Mouse (Mus musculus) thymus, adult 2 months (tissue): ENCODE data around the gene Olfr465-ps1. TPM values are rescaled to one million over a fixed set of nuclear protein-coding genes. Genes with fewer than 3 reads are reported as not detected.
A peak's percentile ranks its signal among the peaks of the same experiment; 100 is the strongest.

Source experiments
- DNase-seq: peaks from one replicate; pipeline ENCODE4 v3.0.0; 2021
- H3K27ac ChIP-seq: fragments of 200-500 bp; 2 replicates; pipeline ENCODE4 v1.5.1; 2012; ENCODE audit warnings: low read length, control low read depth; ENCODE audit not compliant: control insufficient read depth, insufficient read depth
- H3K27me3 ChIP-seq: fragments of 200-500 bp; 2 replicates; pipeline ENCODE4 v1.6.1; 2012; ENCODE audit warnings: mild to moderate bottlenecking, low read length, moderate library complexity, mixed read lengths; ENCODE audit not compliant: control insufficient read depth, insufficient read depth
- H3K36me3 ChIP-seq: fragments of 200-500 bp; 2 replicates; pipeline ENCODE4 v1.6.1; 2012; ENCODE audit warnings: mild to moderate bottlenecking, low read length, moderate library complexity; ENCODE audit not compliant: control insufficient read depth, insufficient read depth
- H3K4me1 ChIP-seq: fragments of 200-500 bp; replicated peaks from 2 replicates; pipeline ENCODE4 v1.6.1; 2012; ENCODE audit warnings: low read length; ENCODE audit not compliant: control insufficient read depth, insufficient read depth
- H3K4me3 ChIP-seq: fragments of 200-500 bp; 2 replicates; pipeline ENCODE4 v1.5.1; 2012; ENCODE audit warnings: mild to moderate bottlenecking, low read length, control low read depth, moderate library complexity; ENCODE audit not compliant: control insufficient read depth, insufficient read depth
- CTCF ChIP-seq: fragments of 200-500 bp; IDR thresholded peaks from 2 replicates; pipeline ENCODE4 v1.5.1; 2012; ENCODE audit warnings: mild to moderate bottlenecking, control low read depth, low read length, moderate library complexity, borderline replicate concordance; ENCODE audit not compliant: control insufficient read depth, poor library complexity, insufficient read depth; ENCODE audit errors: extremely low read depth
- POLR2A ChIP-seq: fragments of 200-500 bp; IDR thresholded peaks from 2 replicates; pipeline ENCODE4 v1.6.1; 2012; ENCODE audit warnings: mild to moderate bottlenecking, low read length, control low read depth, moderate library complexity; ENCODE audit not compliant: control insufficient read depth, poor library complexity, insufficient read depth; ENCODE audit errors: extremely low read depth
- WGBS: fragments of 180-500 bp; shearing (Covaris S2); methylation state at CpG from one replicate; pipeline ENCODE4 v1.1.7; 2018; 5-methylcytosine and 5-hydroxymethylcytosine counted together
- polyA plus RNA-seq: library from polyadenylated mRNA; depleted of rRNA; stranded (reverse); fragments of >200 nt; gene quantifications from 2 replicates; pipeline ENCODE4 v1.2.3, GENCODE M21; 2012; rRNA removed

Olfr465-ps1 gene
- polyA plus RNA-seq: not detected in 2 replicates

- no peak within 1 kb of the TSS for H3K27ac ChIP-seq
- TF ChIP-seq CTCF (no peak), POLR2A (no peak)
- whole genome bisulfite sequencing: 87% methylated on average over 4 of the region's 4 CpGs
- H3K4me1 ChIP-seq: no peaks in the 10 kb centered on the region
- no peak within 1 kb of the TSS for H3K4me3 ChIP-seq
- no peaks in the 10 kb centered on the region for H3K27me3 ChIP-seq
- no peaks in the 10 kb centered on the region for H3K36me3 ChIP-seq
- DNase-seq: no peak
Measured at GRCm38 (mm10) chr13:65137789-65138188, at the start of gene Olfr465-ps1. Olfr465-ps1 (plus strand) TSS chr13:65138089.

- no peaks in the 10 kb centered on the region for H3K27me3 ChIP-seq
- no peak overlapping the region for H3K27ac ChIP-seq
- H3K36me3 ChIP-seq: no peaks in the 10 kb centered on the region
- 98% methylated on average over 4 of the region's 4 CpGs for WGBS
- H3K4me3 ChIP-seq: no peak overlapping the region
- TF ChIP-seq CTCF (no peak), POLR2A (no peak)
- H3K4me1 ChIP-seq: peaks cover 6% of the 10 kb centered on the region
- DNase-seq: no peak
Measured at GRCm38 (mm10) chr13:65095923-65096322, 42.0 kb upstream of the Olfr465-ps1 start.

- no peaks in the 10 kb centered on the region for H3K36me3 ChIP-seq
- H3K27ac ChIP-seq: no peak overlapping the region
- no peaks in the 10 kb centered on the region for H3K27me3 ChIP-seq
- TF ChIP-seq POLR2A (no peak), CTCF (no peak)
- no peak for DNase-seq
- peaks cover 6% of the 10 kb centered on the region for H3K4me1 ChIP-seq
- H3K4me3 ChIP-seq: no peak overlapping the region
Measured at GRCm38 (mm10) chr13:65097018-65097417, 40.9 kb upstream of the Olfr465-ps1 start.

- H3K27ac ChIP-seq: no peak overlapping the region
- H3K4me1 ChIP-seq: peaks cover 6% of the 10 kb centered on the region
- DNase-seq: no peak
- H3K4me3 ChIP-seq: no peak overlapping the region
- no peak for TF ChIP-seq POLR2A
- no peak for TF ChIP-seq CTCF
- WGBS: 77% methylated on average over 9 of the region's 9 CpGs
- no peaks in the 10 kb centered on the region for H3K27me3 ChIP-seq
- no peaks in the 10 kb centered on the region for H3K36me3 ChIP-seq
Measured at GRCm38 (mm10) chr13:65100678-65101077, 37.2 kb upstream of the Olfr465-ps1 start.

- 15% methylated on average over 3 of the region's 3 CpGs for WGBS
- 0 out of 2 replicates have a peak overlapping the region, but pooled peaks have one; percentile 50 for H3K27ac ChIP-seq
- H3K4me3 ChIP-seq: no peak overlapping the region
- H3K4me1 ChIP-seq: peaks cover 6% of the 10 kb centered on the region
- no peak for DNase-seq
- no peaks in the 10 kb centered on the region for H3K27me3 ChIP-seq
- H3K36me3 ChIP-seq: no peaks in the 10 kb centered on the region
- no peak for TF ChIP-seq POLR2A
- no peak for TF ChIP-seq CTCF
Measured at GRCm38 (mm10) chr13:65101232-65101631, 36.7 kb upstream of the Olfr465-ps1 start.

GRCm38 (mm10) chr13:65111961-65112360, 25.9 kb upstream of the Olfr465-ps1 start:
- WGBS: under 1% methylated on average over 5 of the region's 5 CpGs

GRCm38 (mm10) chr13:65112459-65113110, 25.3 kb upstream of the Olfr465-ps1 start, which contains the start of gene Mfsd14b:
Mfsd14b (minus strand) TSS chr13:65112975.
- WGBS: under 1% methylated on average over 60 of the region's 60 CpGs
- peak; percentile 87 for DNase-seq
- H3K27ac ChIP-seq: peak within 1 kb of the TSS; percentile 41; the same call in 1 of the 2 replicates
- no peaks in the 10 kb centered on the region; the same call in 1 of the 2 replicates for H3K4me1 ChIP-seq
- peak within 1 kb of the TSS; percentile 85 for H3K4me3 ChIP-seq
- H3K27me3 ChIP-seq: no peaks in the 10 kb centered on the region
- TF ChIP-seq CTCF (no peak), POLR2A (peak; percentile 68; the same call in 1 of the 2 replicates)
- no peaks in the 10 kb centered on the region for H3K36me3 ChIP-seq

More at GRCm38 (mm10) chr13:65111961-65112360, 25.9 kb upstream of the Olfr465-ps1 start:
- Histone ChIP-seq H3K27ac (no peak overlapping the region), H3K36me3 (no peaks in the 10 kb centered on the region), H3K27me3 (no peaks in the 10 kb centered on the region), H3K4me3 (peak overlapping the region; percentile 85), H3K4me1 (no peaks in the 10 kb centered on the region; the same call in 1 of the 2 replicates)
- no peak for DNase-seq
- no peak for TF ChIP-seq CTCF
- TF ChIP-seq POLR2A: no peak
